Mouse (Mus musculus): ENCODE measurements around the gene Atp6v1d. TPM values are rescaled to one million over a fixed set of nuclear protein-coding genes. Genes with fewer than 3 reads are reported as not detected.

Gene Atp6v1d
- polyA plus RNA-seq (2014; fragmentation: Nextera tagmentation; extraction: Ambion mirVana) = 106 and 122 TPM in 2 replicates

GRCm38 (mm10) chr12:78861496-78862253, at the start of gene Atp6v1d, which contains the start of gene Eif2s1:
TSS of gene Atp6v1d (minus strand) at chr12:78861638.
TSS of gene Eif2s1 (plus strand) at chr12:78861819.
- WGBS = under 1% methylated on average over 55 of the region's 55 CpGs
- H3K9me3 ChIP-seq (ENCODE audit: control insufficient read depth, low read length) = no peaks in the 10 kb centered on the region
- peak within 1 kb of the TSS; percentile 92 for H3K9ac ChIP-seq (ENCODE audit: low read length)
- peak within 1 kb of the TSS; percentile 92 for H3K4me2 ChIP-seq
- no peaks in the 10 kb centered on the region for H3K36me3 ChIP-seq (ENCODE audit: control insufficient read depth, insufficient read depth, low read length)
- DNase-seq (ENCODE audit: low spot score, missing footprints) = peak; percentile 99
- no peaks in the 10 kb centered on the region for H3K27me3 ChIP-seq (ENCODE audit: control insufficient read depth, insufficient read depth, low read length)
- H3K4me3 ChIP-seq (ENCODE audit: low read depth, low read length) = peak within 1 kb of the TSS; percentile 87
- H3K27ac ChIP-seq (ENCODE audit: low read depth, low read length) = peak within 1 kb of the TSS; percentile 79
- peak; percentile 100 for ATAC-seq (ENCODE audit: low FRiP score)
- peaks cover 11% of the 10 kb centered on the region for H3K4me1 ChIP-seq (ENCODE audit: control insufficient read depth, insufficient read depth, low read length)

GRCm38 (mm10) chr12:78910684-78911461, 49.4 kb upstream of the Atp6v1d start:
- no peaks in the 10 kb centered on the region for H3K36me3 ChIP-seq (ENCODE audit: control insufficient read depth, insufficient read depth, low read length)
- no peak overlapping the region for H3K27ac ChIP-seq (ENCODE audit: low read depth, low read length)
- peak overlapping the region; percentile 61 for H3K4me2 ChIP-seq
- WGBS = 7% methylated on average over 16 of the region's 16 CpGs
- H3K9ac ChIP-seq (ENCODE audit: low read length) = no peak overlapping the region; the same call in 1 of the 2 replicates
- ATAC-seq (ENCODE audit: low FRiP score) (0 out of 2 replicates have a peak, but pooled peaks have one; percentile 4), DNase-seq (ENCODE audit: low spot score, missing footprints) (peak; percentile 89)
- H3K4me3 ChIP-seq (ENCODE audit: low read depth, low read length) = peak overlapping the region; percentile 28
- H3K4me1 ChIP-seq (ENCODE audit: control insufficient read depth, insufficient read depth, low read length) = peaks cover 14% of the 10 kb centered on the region
- H3K27me3 ChIP-seq (ENCODE audit: control insufficient read depth, insufficient read depth, low read length) = peaks cover 45% of the 10 kb centered on the region
- H3K9me3 ChIP-seq (ENCODE audit: control insufficient read depth, low read length) = no peaks in the 10 kb centered on the region; the same call in 1 of the 2 replicates

- no peak overlapping the region for H3K9ac ChIP-seq (ENCODE audit: low read length)
- 86% methylated on average over 6 of the region's 6 CpGs for WGBS
- ATAC-seq (ENCODE audit: low FRiP score) = no peak
These were observed 46.7 kb upstream of the Atp6v1d start for GRCm38 (mm10) chr12:78908081-78908605.

GRCm38 (mm10) chr12:78906707-78907162, 45.3 kb upstream of the Atp6v1d start, which contains the start of gene Plek2:
TSS of gene Plek2 (minus strand) at chr12:78906964.
- Histone ChIP-seq H3K36me3 (ENCODE audit: control insufficient read depth, insufficient read depth, low read length) (no peaks in the 10 kb centered on the region), H3K4me3 (ENCODE audit: low read depth, low read length) (peak within 1 kb of the TSS; percentile 41), H3K27ac (ENCODE audit: low read depth, low read length) (no peak within 1 kb of the TSS), H3K27me3 (ENCODE audit: control insufficient read depth, insufficient read depth, low read length) (peaks cover 32% of the 10 kb centered on the region), H3K9ac (ENCODE audit: low read length) (peak within 1 kb of the TSS; percentile 54), H3K4me2 (peak within 1 kb of the TSS; percentile 82), H3K9me3 (ENCODE audit: control insufficient read depth, low read length) (no peaks in the 10 kb centered on the region; the same call in 1 of the 2 replicates), H3K4me1 (ENCODE audit: control insufficient read depth, insufficient read depth, low read length) (peaks cover 10% of the 10 kb centered on the region)
- WGBS = 2% methylated on average over 38 of the region's 38 CpGs
- DNase-seq (ENCODE audit: low spot score, missing footprints) = peak; percentile 91
- peak; percentile 74 for ATAC-seq (ENCODE audit: low FRiP score)

More at GRCm38 (mm10) chr12:78908081-78908605, 46.7 kb upstream of the Atp6v1d start:
- DNase-seq (ENCODE audit: low spot score, missing footprints) = peak; percentile 21
- H3K27ac ChIP-seq (ENCODE audit: low read depth, low read length) = no peak overlapping the region
- no peaks in the 10 kb centered on the region for H3K36me3 ChIP-seq (ENCODE audit: control insufficient read depth, insufficient read depth, low read length)
- H3K4me3 ChIP-seq (ENCODE audit: low read depth, low read length) = no peak overlapping the region
- H3K4me1 ChIP-seq (ENCODE audit: control insufficient read depth, insufficient read depth, low read length) = peaks cover 14% of the 10 kb centered on the region
- no peaks in the 10 kb centered on the region; the same call in 1 of the 2 replicates for H3K9me3 ChIP-seq (ENCODE audit: control insufficient read depth, low read length)
- H3K27me3 ChIP-seq (ENCODE audit: control insufficient read depth, insufficient read depth, low read length) = peaks cover 43% of the 10 kb centered on the region
- H3K4me2 ChIP-seq = no peak overlapping the region

GRCm38 (mm10) chr12:78904499-78904898, 43.1 kb upstream of the Atp6v1d start:
- Histone ChIP-seq H3K9ac (ENCODE audit: low read length) (no peak overlapping the region), H3K27ac (ENCODE audit: low read depth, low read length) (no peak overlapping the region), H3K4me1 (ENCODE audit: control insufficient read depth, insufficient read depth, low read length) (peaks cover 4% of the 10 kb centered on the region), H3K27me3 (ENCODE audit: control insufficient read depth, insufficient read depth, low read length) (peaks cover 14% of the 10 kb centered on the region), H3K4me3 (ENCODE audit: low read depth, low read length) (no peak overlapping the region), H3K4me2 (no peak overlapping the region), H3K9me3 (ENCODE audit: control insufficient read depth, low read length) (no peaks in the 10 kb centered on the region; the same call in 1 of the 2 replicates), H3K36me3 (ENCODE audit: control insufficient read depth, insufficient read depth, low read length) (no peaks in the 10 kb centered on the region)
- 84% methylated on average over 5 of the region's 7 CpGs for WGBS
- ATAC-seq (ENCODE audit: low FRiP score) (no peak), DNase-seq (ENCODE audit: low spot score, missing footprints) (peak; percentile 21)

- WGBS = 90% methylated on average over 4 of the region's 4 CpGs
- no peak for ATAC-seq (ENCODE audit: low FRiP score)
- Histone ChIP-seq H3K9me3 (ENCODE audit: control insufficient read depth, low read length) (no peaks in the 10 kb centered on the region), H3K36me3 (ENCODE audit: control insufficient read depth, insufficient read depth, low read length) (no peaks in the 10 kb centered on the region), H3K4me3 (ENCODE audit: low read depth, low read length) (no peak overlapping the region), H3K27me3 (ENCODE audit: control insufficient read depth, insufficient read depth, low read length) (peaks cover 14% of the 10 kb centered on the region), H3K27ac (ENCODE audit: low read depth, low read length) (no peak overlapping the region), H3K4me1 (ENCODE audit: control insufficient read depth, insufficient read depth, low read length) (peaks cover 4% of the 10 kb centered on the region), H3K4me2 (no peak overlapping the region), H3K9ac (ENCODE audit: low read length) (no peak overlapping the region)
- no peak for DNase-seq (ENCODE audit: low spot score, missing footprints)
These were observed 41.9 kb upstream of the Atp6v1d start for GRCm38 (mm10) chr12:78903313-78903712.

GRCm38 (mm10) chr12:78901467-78901866, 40.0 kb upstream of the Atp6v1d start:
- Histone ChIP-seq H3K36me3 (ENCODE audit: control insufficient read depth, insufficient read depth, low read length) (no peaks in the 10 kb centered on the region), H3K9ac (ENCODE audit: low read length) (no peak overlapping the region), H3K4me1 (ENCODE audit: control insufficient read depth, insufficient read depth, low read length) (no peaks in the 10 kb centered on the region), H3K9me3 (ENCODE audit: control insufficient read depth, low read length) (no peaks in the 10 kb centered on the region), H3K4me3 (ENCODE audit: low read depth, low read length) (no peak overlapping the region), H3K4me2 (no peak overlapping the region), H3K27me3 (ENCODE audit: control insufficient read depth, insufficient read depth, low read length) (no peaks in the 10 kb centered on the region), H3K27ac (ENCODE audit: low read depth, low read length) (no peak overlapping the region)
- WGBS = 89% methylated on average over 5 of the region's 5 CpGs
- ATAC-seq (ENCODE audit: low FRiP score) (no peak), DNase-seq (ENCODE audit: low spot score, missing footprints) (no peak)

GRCm38 (mm10) chr12:78897861-78898260, 36.4 kb upstream of the Atp6v1d start:
- 96% methylated on average over 1 of the region's 1 CpGs for WGBS
- ATAC-seq (ENCODE audit: low FRiP score) (no peak), DNase-seq (ENCODE audit: low spot score, missing footprints) (peak; percentile 17)
- no peak overlapping the region for H3K27ac ChIP-seq (ENCODE audit: low read depth, low read length)
- no peaks in the 10 kb centered on the region for H3K36me3 ChIP-seq (ENCODE audit: control insufficient read depth, insufficient read depth, low read length)
- H3K27me3 ChIP-seq (ENCODE audit: control insufficient read depth, insufficient read depth, low read length) = no peaks in the 10 kb centered on the region
- no peak overlapping the region for H3K9ac ChIP-seq (ENCODE audit: low read length)
- no peak overlapping the region for H3K4me3 ChIP-seq (ENCODE audit: low read depth, low read length)
- no peaks in the 10 kb centered on the region for H3K4me1 ChIP-seq (ENCODE audit: control insufficient read depth, insufficient read depth, low read length)
- no peak overlapping the region for H3K4me2 ChIP-seq
- H3K9me3 ChIP-seq (ENCODE audit: control insufficient read depth, low read length) = no peaks in the 10 kb centered on the region
